Mouse (Mus musculus): ENCODE results near the gene Zc2hc1c. TPM values are rescaled to one million over a fixed set of nuclear protein-coding genes. Genes with fewer than 3 reads are reported as not detected.
"Not testable (repeated sequence)": the region's sequence is repeated elsewhere in the genome, so short reads cannot be mapped to it uniquely, and the experiment has no call there.

Gene Zc2hc1c
- total RNA-seq (2021), result 1 to 10 TPM; 1.1 to 1.9 TPM
- long read RNA-seq, experiment 1, full-length matches to known transcripts, result 2 of 2 reads
- long read RNA-seq, experiment 1, partial matches to known transcripts, result 0 of 2 reads
- long read RNA-seq, experiment 1, other reads (novel, unspliced or antisense), result 0 of 2 reads
- long read RNA-seq, experiment 2, result 0 reads

DNA sequence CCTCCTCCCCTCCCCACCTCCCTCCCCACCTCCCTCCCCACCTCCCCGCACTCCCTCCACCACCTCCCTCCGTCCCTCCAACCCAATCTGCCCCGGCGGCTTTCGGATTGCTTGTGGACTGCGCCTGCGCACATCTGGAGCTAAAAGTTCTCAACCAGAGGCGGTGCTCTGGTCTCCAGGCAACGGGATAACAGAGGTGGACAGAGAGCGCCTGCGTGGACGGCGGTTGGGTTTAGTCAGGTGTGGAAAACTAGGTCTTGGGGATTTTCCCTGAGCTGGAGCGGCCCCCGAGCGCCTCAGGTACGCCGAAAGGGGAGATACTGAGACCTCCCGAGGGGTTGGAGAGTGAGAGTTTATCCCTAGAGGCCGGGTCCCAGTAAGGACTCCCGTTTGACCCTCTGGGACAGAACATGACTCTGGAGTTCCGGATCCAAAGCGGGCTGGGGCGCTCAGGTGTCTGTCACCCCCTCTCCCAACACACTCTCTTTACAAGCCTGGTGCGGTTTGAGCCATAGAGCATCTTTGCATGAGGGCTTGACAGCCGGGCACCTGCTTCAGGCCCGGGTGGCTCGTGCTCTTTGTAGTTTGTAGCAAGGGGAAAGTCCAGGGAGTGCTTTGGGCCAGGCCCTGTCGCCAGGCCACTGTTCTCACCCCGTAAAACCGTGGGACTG, at the start of gene Zc2hc1c:
Zc2hc1c (plus strand) TSS at position 106 of the 671 bp plus-strand sequence.
- DNase-seq, result peak; percentile 92 to 94

DNA sequence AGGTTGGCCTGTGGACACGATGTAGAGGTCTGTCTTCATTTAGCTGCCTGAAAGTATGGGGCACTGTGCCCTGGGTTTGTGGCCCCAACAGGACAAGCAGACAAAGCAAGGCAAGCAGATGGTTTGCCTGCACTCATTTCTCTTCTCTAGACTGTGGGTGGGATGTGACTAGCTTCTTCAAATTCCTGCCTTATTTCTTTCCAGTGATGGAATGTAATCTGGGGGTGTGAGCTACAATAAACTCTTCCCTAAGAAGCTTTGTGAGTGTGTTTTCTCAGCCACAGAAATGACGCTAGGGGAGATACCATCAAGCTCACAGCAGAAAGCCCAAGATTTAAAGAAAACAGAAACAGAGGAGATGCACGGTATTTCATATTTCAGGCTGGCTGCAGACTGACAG, 36.3 kb upstream of the Zc2hc1c start:
- DNase-seq, result no peak

DNA sequence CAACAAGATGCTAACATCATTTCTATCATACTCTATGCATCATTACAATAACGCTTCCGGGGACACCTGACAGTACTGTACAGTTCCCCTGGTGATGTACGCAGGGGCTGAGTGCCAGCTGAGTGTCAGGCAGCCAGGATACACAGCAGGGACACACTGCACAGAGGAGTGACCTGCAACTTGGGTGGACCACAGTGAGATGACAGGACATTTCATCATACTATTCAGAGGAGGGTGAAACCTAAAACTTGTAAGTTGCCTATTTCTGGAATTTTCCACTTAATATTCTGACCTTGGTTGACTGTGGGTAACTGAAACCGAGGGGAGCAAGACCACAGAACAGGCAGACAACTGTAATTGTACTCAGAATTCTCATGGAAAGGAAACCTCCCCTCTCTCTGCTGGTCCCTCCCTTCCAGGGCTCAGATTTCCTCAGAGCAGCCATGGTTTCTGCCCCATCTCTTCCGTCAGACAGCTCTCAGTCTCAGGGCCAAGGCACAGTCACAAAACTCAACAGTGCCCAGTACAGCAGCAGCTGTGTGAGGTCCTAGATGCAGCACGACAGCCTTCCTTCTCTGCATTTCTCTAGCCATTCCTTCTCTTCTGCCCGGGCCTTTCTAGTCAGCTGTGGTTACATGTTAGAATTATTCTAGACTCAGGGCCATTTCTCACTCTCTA, 32.2 kb upstream of the Zc2hc1c start:
- no peak for DNase-seq

- no peak for DNase-seq
Measured at GRCm38 (mm10) chr12:85257008-85257639, 31.3 kb upstream of the Zc2hc1c start.

DNA sequence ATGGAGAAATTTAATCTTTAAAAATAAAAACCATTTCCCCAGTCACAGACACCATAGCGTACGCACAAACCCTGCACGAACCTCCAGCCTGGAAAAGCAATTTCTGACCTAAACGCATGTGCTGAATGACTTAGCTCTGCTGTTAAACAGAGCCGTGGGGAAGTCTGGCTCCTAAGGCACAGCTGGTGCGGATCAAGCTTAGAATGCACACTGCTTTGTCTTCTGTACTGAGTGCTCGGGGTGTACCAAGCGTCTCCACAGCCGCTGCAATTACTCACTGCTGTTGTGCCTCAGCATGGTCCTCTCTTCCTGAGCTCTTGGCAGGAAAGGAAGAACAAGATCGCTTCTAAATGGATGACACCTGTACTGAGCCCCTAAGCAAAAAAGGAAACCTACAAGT, 25.9 kb upstream of the Zc2hc1c start:
- DNase-seq, result no peak

GRCm38 (mm10) chr12:85263190-85263589, 25.2 kb upstream of the Zc2hc1c start:
- no peak for DNase-seq

- no peak for DNase-seq
Measured at GRCm38 (mm10) chr12:85264531-85264930, 23.9 kb upstream of the Zc2hc1c start.

- DNase-seq, result no peak
Measured at GRCm38 (mm10) chr12:85264940-85265339, 23.5 kb upstream of the Zc2hc1c start.

DNA sequence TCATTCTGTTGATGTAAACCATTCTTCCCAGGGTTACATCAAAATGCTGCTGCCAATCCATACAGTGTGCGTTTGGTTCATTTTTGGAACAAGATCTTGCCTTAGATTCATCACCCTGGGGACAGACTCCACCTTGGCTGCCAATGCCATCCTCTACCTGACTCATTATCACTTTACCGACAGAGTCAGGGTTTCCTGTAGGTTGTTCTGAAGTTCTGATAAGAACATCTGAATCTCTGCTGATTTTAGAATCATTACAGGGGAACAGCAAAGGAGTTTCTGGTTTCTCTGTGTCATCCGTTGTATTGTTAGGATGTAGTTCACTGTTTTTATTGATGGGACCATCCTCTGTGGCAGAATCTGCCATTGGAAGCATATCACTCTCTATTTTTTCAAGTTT, 22.1 kb upstream of the Zc2hc1c start:
- DNase-seq, result no peak

DNA sequence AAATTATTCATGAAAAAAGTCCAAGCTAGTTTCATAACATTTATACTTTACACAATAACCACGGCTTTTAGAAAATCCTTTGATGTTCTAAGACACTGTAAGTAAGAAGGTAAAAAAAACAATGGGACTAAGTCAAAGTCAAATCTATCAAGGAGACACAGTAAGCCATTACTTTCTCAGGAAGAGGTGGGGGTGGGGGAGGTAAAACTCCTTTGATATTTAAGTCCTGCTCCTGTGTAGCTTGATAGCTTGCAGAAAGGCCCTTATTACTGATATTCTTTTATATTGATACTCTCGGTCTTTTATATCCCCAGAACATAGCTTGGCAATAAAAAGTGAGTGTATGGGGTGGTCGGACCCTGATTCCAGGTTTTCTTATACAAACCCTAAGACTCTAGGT, 18.6 kb upstream of the Zc2hc1c start:
- no peak for DNase-seq

DNA sequence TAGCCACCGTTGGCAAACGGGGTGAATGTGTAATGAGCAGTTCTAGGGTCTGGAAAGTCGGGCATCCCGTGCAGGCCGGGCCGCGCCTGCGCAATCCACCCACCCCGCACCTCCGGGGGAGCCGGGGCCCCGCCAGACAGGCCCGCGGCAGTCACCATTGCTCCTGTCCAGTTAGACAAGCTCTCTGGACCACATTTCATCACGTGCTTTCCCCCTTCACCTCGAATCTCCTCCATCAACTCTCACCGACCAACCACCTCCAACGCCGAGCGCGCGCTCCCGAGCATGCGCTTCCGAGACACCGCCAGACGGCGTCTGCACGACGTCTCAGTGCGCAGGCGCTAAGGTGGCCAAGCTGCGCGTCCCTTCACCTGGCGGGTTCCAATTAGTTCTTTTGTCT, 18.1 kb upstream of the Zc2hc1c start, which contains the start of gene Mlh3:
Mlh3 (minus strand) TSS at position 281 of the 400 bp plus-strand sequence.
- peak; percentile 87 to 91 for DNase-seq

DNA sequence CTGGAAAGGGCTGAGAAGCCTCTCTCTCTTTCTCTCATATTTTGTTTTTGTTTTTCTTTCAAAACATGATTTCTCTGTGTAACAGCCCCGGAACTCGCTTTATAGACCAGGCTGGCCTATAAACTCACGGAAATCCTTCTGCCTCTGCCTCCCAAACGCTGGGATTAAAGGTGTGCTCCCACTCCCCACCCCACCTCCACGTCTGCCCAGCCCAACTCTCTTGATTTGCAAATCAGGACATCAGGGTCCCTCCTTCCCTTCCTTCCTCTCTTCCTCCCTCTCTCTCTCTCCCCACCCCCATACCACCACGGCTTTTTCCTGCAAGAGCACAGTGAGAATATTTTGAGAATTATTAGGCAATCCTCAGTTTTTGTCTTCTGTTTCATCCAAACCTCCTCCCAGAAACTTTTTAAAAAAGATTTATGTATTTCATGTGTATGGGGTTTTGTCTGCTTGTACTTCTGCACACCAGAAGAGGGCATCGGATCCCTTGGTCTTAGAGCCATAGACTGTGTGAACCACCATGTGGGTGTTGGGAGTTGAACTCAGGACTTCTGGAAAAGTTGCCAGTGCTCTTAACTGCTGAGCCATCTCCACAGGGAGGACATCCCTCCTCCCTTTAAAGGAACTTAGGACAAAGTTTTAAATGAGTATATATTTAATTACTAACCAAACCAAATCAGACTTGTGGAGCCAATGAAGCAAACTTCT, 17.1 kb upstream of the Zc2hc1c start:
- DNase-seq, result no peak

- no peak for DNase-seq
Measured at GRCm38 (mm10) chr12:85271843-85272206, 16.6 kb upstream of the Zc2hc1c start.

DNA sequence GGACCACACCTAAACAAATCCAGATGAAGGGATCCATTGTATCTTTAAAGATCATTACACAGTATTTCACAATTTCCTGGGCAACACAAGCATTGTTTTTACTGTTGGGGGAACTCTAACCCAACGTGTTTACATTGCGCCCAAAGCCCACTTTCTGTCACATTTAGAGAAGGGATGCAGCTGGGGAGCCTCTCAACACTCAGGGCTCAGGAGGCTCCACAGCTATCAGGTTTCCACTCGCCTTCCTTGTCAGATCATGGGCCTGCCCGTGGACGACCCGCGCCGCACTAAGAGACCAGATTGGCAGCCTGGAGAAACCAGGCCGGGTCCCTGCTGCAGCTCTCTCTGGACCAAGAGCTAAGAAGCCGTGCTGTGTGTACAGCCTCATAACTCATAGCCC, 14.9 kb upstream of the Zc2hc1c start:
- no peak for DNase-seq

DNA sequence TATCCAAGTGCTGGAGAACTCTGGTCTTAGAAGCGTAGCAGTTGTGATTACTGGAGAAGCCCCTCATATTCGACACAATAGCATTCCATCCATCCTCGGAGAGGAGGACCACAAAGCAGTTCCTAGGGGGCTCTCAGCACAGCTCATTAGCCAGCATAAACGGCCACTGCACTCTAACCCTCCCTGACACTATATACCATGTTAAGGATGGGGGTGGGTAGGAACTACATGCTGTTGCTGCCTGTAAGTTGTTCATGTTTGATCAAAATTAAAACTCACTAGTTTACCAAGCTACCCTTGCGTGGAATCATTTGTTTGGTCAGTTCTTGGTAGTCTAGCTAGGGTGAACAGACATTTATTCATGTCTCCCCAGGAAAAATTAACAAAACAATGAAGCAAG, 12.1 kb upstream of the Zc2hc1c start:
- no peak for DNase-seq

- no peak for DNase-seq
Measured at GRCm38 (mm10) chr12:85278919-85279318, 9.5 kb upstream of the Zc2hc1c start.

DNA sequence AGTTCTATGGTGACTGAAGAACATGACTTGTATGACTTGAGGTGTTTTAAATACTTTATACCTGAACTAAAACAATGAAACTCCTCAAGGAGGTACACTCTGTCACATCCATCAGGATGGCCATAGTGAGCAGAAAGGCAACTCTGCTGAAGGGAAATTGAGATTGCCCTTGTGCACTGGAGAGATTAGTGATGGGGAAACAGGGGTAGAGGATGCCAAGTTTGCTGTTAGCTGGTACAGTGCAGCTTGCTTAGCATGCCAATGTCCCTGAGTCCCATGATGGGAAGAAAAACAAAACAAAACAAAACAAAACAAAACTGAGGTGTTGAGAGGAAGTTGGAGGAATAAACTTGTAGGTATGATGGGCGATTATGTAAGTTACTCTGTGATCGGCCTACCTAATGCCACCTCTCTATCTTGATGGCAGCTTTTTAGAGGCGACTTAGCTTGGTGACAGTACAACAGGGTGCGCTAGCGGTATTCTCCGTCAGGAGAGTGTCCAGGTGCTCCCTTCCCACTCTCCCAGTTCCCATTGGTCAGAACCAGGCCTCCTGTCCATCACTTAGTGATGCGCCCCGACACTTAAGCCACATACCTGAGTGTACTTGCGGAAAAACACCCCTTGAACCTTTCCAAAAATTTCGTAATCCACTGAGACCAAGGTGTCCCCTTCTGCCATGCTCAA, 8.9 kb upstream of the Zc2hc1c start:
- peak in 1 of 2 experiments; percentile 23 for DNase-seq

GRCm38 (mm10) chr12:85280105-85280844, 8.1 kb upstream of the Zc2hc1c start:
- DNase-seq, result peak; percentile 95 to 97

DNA sequence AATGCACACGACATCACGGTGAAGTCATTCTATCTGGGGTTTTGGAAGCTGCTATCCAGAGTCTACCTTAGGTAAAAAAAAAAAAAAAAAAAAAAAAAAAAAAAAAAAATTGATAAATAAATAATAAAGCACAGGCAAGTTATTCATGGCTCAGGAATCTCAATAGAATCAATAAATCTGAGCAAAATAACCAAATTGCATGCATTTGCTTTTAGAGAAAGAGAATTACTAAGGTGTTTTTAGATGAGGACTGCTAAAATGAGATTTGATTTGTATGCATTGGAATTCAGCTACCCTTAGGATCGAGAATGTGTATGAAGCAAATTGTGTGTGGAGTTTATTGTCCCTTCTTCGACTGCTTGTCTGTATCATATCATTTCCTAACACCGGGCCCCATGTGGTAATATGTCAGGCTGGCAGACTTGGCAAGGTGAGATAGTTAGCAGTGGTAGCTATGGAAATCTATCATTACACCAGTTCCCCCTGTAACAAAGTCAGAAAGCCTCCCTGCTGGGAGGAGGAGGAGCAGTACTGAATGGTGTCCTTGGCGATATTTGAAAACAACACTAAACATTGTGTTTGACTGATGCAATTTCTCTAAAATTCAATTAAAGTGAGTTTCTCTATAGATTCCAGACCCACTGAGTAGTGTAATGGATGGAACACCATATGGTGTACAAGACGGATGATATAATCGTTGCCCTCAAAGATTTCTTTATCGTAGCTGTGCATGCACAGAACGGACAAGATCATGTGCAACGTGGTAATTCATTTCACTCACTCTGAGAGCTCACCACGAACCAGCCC, 7.3 kb upstream of the Zc2hc1c start:
- DNase-seq, result no peak

- DNase-seq, result not testable (repeated sequence)
Measured at GRCm38 (mm10) chr12:85281756-85282155, 6.6 kb upstream of the Zc2hc1c start.
